Mouse (Mus musculus) midbrain, embryonic 13.5 days (tissue): Measurements from ENCODE around the gene Tent4b. TPM values are rescaled to one million over a fixed set of nuclear protein-coding genes. Genes with fewer than 3 reads are reported as not detected.
"Not testable (repeated sequence)": the region's sequence is repeated elsewhere in the genome, so short reads cannot be mapped to it uniquely, and the experiment has no call there.

ENCODE experiments used
- ATAC-seq: fragments of 200-750 bp; cut with Nextera tagmentation; 2 replicates; pipeline ENCODE4 v1.8.0; 2017; ENCODE audit warnings: mild to moderate bottlenecking, moderate TSS enrichment, moderate library complexity
- H3K27ac ChIP-seq: fragments of 300-500 bp; sonication (generic); 2 replicates; pipeline ENCODE4 v1.5.1; 2015; ENCODE audit warnings: inconsistent platforms, mild to moderate bottlenecking, moderate library complexity
- H3K27me3 ChIP-seq: fragments of 300-500 bp; sonication (generic); 2 replicates; pipeline ENCODE4 v1.6.1; 2015; ENCODE audit warnings: mild to moderate bottlenecking, inconsistent platforms
- H3K36me3 ChIP-seq: fragments of 300-500 bp; sonication (generic); 2 replicates; pipeline ENCODE4 v1.6.1; 2015; ENCODE audit warnings: mild to moderate bottlenecking, inconsistent platforms
- H3K4me1 ChIP-seq: fragments of 300-500 bp; sonication (generic); replicated peaks from 2 replicates; pipeline ENCODE4 v1.6.1; 2015; ENCODE audit warnings: inconsistent platforms
- H3K4me2 ChIP-seq: fragments of 300-500 bp; sonication (generic); replicated peaks from 2 replicates; pipeline ENCODE4 v1.6.1; 2015; ENCODE audit warnings: moderate library complexity, mild to moderate bottlenecking, inconsistent platforms
- H3K4me3 ChIP-seq: fragments of 300-500 bp; sonication (generic); replicated peaks from 2 replicates; pipeline ENCODE4 v1.5.1; 2015; ENCODE audit warnings: mild to moderate bottlenecking, inconsistent platforms
- H3K9ac ChIP-seq: fragments of 300-500 bp; sonication (generic); replicated peaks from 2 replicates; pipeline ENCODE4 v1.6.1; 2015; ENCODE audit warnings: mild to moderate bottlenecking, inconsistent platforms
- H3K9me3 ChIP-seq: fragments of 300-500 bp; sonication (generic); 2 replicates; pipeline ENCODE4 v1.6.1; 2016; ENCODE audit warnings: mild to moderate bottlenecking, inconsistent platforms
- WGBS: fragments of 180-500 bp; shearing (Covaris S2); methylation state at CpG from one replicate; pipeline ENCODE4 v1.1.7; 2015; 5-methylcytosine and 5-hydroxymethylcytosine counted together
- polyA plus RNA-seq: library from polyadenylated mRNA; unstranded; fragments of >200 nt; fragmentation: Nextera tagmentation; extraction: Ambion mirVana; gene quantifications from 2 replicates; pipeline ENCODE4 v1.2.1, GENCODE M21; 2015

Gene Tent4b
- polyA plus RNA-seq, 1 experiment from 2014 or later = 9.7 TPM

DNA sequence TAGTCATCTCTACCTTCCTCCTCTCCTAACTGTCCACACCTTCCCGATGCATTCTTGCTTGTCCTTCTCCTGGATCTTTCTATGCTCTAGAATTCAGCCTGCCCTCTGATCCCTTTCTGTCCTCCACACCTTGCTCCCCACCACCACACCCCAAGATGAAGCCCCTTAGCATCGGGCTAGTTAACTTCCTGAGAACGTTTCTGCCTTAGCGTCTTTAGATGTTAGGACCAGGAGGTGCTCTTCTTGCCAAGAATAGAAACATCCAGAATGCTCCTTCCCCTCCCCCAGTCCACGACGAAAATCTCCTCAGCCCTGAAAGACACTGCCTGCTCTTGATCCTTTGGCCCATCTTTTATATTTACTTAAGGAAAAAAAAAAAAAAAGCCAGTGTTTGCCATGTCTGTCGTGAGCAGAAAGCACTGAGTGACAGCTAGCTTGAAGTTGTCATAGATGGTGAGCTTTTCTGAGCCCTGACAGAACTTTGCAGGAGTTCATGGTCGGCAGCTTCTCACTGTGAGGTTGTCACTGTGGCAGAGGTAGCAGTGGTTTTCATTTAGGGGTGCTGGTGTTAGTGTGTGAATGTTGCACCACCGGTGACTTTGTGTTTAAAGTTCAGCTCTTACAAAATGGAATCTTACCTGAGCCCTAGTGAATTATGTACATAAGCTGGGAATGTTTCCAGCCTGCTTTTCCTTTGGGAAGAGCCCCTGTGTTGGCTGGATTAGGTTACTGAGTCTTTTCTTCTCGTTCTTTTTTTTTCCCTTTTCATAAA lies 1.9 kb downstream of the Tent4b start:
- Histone ChIP-seq H3K4me2 (peak overlapping the region; percentile 94), H3K9ac (peak overlapping the region; percentile 91), H3K27me3 (no peaks in the 10 kb centered on the region), H3K4me3 (peak overlapping the region; percentile 94), H3K36me3 (no peaks in the 10 kb centered on the region), H3K27ac (no peak overlapping the region), H3K4me1 (peaks cover 51% of the 10 kb centered on the region), H3K9me3 (no peaks in the 10 kb centered on the region)
- 18% methylated on average over 10 of the region's 10 CpGs for WGBS
- no peak for ATAC-seq

DNA sequence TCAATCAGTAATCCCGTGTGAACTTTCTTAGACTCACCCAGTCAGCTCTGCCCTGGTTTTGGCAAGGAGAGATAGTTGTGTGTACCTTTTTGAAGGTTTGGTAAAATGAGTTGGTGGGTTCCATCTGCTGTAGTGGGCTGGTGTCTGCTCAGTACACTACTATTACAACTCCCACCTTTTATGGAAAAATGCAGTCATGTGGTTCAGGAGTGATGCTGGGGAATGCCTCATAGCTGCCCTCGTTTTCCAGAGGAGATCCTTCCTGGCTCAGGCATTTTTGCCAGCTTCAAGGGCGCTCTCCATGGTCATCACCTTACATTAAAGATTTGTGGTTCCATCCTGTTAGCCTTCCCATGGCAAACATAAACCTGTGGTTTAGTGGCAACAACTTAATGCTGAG lies 2.6 kb downstream of the Tent4b start:
- H3K4me2 ChIP-seq = peak overlapping the region; percentile 94
- peak overlapping the region; percentile 94 for H3K4me3 ChIP-seq
- H3K4me1 ChIP-seq = peaks cover 54% of the 10 kb centered on the region
- H3K9ac ChIP-seq = 0 out of 2 replicates have a peak overlapping the region, but pooled peaks have one; percentile 91
- no peaks in the 10 kb centered on the region for H3K9me3 ChIP-seq
- WGBS = 47% methylated on average over 3 of the region's 3 CpGs
- no peak for ATAC-seq
- H3K27me3 ChIP-seq = no peaks in the 10 kb centered on the region
- no peaks in the 10 kb centered on the region; the same call in 1 of the 2 replicates for H3K36me3 ChIP-seq
- H3K27ac ChIP-seq = no peak overlapping the region

DNA sequence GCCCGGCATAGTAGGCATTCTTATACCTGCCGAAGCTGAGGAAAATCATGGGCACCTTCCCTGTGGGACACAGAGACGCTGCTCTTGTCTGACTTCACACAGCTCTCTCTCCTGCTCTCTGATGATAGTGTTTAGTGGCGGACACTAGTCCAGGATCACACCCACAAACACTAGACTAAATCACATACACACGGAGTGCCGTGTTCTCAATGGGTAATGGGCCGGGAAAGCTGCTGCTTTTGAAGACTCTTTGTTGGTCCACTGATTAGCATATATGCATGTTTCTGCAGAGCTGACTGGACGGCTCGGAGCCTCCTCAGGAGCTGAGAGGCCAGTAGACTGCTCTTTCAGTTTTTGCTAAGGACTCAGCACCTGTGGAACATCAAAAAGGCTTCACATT lies 7.0 kb downstream of the Tent4b start:
- Histone ChIP-seq H3K36me3 (no peaks in the 10 kb centered on the region; the same call in none of the 2 replicates), H3K4me2 (no peak overlapping the region), H3K27me3 (no peaks in the 10 kb centered on the region), H3K9ac (no peak overlapping the region), H3K27ac (no peak overlapping the region), H3K4me1 (peaks cover 42% of the 10 kb centered on the region), H3K9me3 (no peaks in the 10 kb centered on the region), H3K4me3 (no peak overlapping the region)
- ATAC-seq = no peak
- WGBS = 68% methylated on average over 9 of the region's 9 CpGs

DNA sequence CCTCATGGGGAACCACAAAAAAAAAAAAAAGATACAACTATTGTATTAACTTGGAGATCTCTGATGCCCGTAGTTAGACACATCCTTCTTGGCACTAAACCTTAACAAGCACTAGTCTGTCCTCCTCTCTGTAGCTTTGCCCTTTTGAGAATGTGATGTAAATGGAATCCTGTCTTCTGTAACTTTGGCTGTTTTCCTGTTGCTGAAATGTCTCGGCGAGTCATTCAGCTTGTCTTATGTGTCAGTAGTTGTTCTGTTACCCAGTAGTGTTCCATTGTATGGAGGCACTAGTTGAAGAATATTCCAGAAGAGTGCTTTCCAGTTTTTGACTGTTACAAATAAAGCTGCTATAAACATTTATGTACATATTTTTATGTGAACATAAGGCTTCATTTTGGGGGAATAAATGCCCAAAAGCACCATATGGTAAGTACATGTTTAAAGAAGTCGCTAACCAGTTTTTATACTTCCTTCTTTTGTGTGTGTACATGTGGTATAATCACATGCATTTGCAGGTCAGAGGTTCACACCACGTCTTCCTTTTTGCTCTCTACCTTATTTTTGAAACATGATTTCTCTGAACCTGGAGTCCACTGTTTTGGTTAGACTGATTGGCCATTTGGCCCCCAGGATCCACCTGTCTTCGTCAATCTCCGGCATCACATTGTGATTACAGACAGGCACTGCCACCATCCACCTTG lies 8.3 kb downstream of the Tent4b start:
- Histone ChIP-seq H3K4me3 (no peak overlapping the region), H3K9me3 (no peaks in the 10 kb centered on the region), H3K36me3 (no peaks in the 10 kb centered on the region; the same call in none of the 2 replicates), H3K27me3 (no peaks in the 10 kb centered on the region), H3K9ac (no peak overlapping the region), H3K4me2 (no peak overlapping the region), H3K4me1 (peaks cover 30% of the 10 kb centered on the region), H3K27ac (no peak overlapping the region)
- WGBS = 94% methylated on average over 7 of the region's 7 CpGs
- no peak for ATAC-seq

DNA sequence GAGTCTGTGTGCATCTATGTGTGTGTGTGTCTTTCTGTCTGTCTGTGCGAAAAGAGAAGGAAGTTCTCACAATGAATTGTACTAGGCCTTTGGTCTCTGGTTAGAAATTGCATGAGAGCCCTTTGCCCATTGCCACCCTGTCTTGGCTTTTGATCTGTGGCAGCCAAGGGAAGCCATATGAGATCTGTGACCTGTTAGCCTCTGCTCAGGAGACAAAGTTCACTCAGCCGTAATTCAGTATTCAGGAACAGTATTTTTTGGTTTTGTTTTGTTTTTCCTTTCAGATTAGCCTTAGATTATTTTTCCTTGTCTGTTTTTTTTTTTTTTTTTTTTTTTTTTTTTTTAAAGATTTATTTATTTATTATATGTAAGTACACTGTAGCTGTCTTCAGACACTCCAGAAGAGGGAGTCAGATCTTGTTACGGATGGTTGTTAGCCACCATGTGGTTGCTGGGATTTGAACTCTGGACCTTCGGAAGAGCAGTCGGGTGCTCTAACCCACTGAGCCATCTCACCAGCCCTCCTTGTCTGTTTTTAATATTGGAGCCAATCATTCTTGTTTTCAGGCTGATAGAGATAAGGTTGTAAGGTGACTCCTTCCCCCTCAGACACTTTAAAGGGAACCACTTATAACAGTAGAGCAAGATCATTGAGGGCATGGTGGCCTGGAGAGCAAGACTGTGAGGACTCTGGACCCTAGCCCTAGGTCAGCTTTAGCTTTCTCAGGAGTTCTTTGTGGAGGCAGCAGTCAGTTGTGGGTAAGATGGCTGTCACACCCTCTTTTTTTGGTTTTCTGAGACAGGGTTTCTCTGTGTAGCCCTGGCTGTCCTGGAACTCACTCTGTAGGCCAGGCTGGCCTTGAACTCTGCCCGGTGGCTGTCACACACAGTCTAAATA lies 11.2 kb downstream of the Tent4b start:
- not testable (repeated sequence) for H3K9me3 ChIP-seq
- 95% methylated on average over 5 of the region's 6 CpGs for WGBS

DNA sequence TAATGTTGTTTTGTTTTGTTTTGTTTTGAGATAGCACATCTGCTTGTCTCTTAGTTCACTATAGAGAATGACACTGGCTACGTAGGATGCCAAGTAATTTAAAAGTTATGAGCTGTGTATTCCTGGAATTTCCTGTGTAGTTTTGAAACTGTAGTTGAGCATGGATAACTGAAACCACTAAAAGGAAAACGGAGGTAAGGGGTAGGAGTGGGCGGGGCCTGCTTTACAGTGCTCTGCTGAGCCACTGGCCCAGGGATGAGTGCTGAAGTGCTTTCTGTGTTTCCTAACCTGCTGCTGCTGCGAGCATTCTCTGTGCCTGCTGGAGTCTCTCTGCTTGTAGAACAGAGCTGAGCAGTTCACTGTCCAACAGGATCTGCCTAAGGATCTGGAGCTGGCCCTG lies 22.3 kb downstream of the Tent4b start:
- no peak overlapping the region for H3K9ac ChIP-seq
- H3K36me3 ChIP-seq = 0 out of 2 replicates have a peak, but pooled peaks cover 3% of the 10 kb centered on the region
- peaks cover 25% of the 10 kb centered on the region for H3K4me1 ChIP-seq
- WGBS = 67% methylated on average over 4 of the region's 4 CpGs
- H3K9me3 ChIP-seq = no peaks in the 10 kb centered on the region
- no peaks in the 10 kb centered on the region for H3K27me3 ChIP-seq
- no peak overlapping the region for H3K4me2 ChIP-seq
- no peak overlapping the region for H3K4me3 ChIP-seq
- no peak overlapping the region for H3K27ac ChIP-seq
- ATAC-seq = no peak

More for the DNA sequence above, 11.2 kb downstream of the Tent4b start:
- ATAC-seq, H3K27ac ChIP-seq, H3K36me3 ChIP-seq, H3K4me3 ChIP-seq, H3K27me3 ChIP-seq, H3K9ac ChIP-seq, H3K4me2 ChIP-seq, H3K4me1 ChIP-seq: not testable (repeated sequence)

DNA sequence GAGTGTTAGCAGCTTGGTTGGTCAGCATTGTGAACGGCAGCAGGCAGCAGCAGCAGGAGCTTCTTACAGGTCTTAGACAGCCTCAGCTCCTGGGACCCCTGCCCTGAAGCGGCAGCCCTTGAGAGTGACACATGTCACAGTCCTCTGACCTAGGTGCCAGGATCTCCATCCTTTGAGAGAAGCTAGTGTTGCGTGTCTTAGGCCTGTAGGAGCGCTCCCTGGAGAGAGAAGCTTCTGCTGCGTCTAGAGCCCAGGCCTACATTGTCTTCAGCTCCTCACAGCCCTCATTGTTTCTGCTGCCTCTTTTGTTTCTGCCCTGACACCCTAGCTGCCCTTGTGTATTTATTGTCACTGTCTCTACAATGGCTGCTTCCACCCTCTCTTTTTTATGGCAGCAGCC lies 26.3 kb downstream of the Tent4b start:
- WGBS = 17% methylated on average over 5 of the region's 5 CpGs
- Histone ChIP-seq H3K36me3 (0 out of 2 replicates have a peak, but pooled peaks cover 3% of the 10 kb centered on the region), H3K27me3 (no peaks in the 10 kb centered on the region), H3K4me2 (no peak overlapping the region), H3K27ac (peak overlapping the region; percentile 78), H3K4me1 (peaks cover 39% of the 10 kb centered on the region), H3K9me3 (no peaks in the 10 kb centered on the region), H3K9ac (peak overlapping the region; percentile 41; the same call in 1 of the 2 replicates), H3K4me3 (no peak overlapping the region)
- 0 out of 2 replicates have a peak, but pooled peaks have one; percentile 17 for ATAC-seq

DNA sequence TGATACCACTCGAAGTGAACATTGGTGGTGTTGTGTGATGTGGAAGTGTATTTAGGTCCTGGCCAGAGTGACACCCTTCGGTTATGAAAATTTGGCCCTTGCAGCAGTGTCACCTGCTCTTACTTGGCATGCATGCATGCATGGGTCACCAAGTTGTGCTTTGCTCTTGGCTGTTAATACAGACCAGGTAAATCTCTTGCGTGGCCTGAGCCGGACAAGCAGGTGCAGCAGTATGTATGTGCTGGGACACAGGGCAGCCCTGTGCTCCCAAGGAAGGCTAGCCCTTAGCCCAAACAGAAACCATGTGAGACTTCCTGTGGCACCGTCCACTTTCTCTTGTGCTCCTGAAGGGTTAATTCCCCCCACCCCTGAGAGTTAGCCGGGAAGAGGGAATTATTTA lies 28.8 kb downstream of the Tent4b start:
- H3K27ac ChIP-seq = no peak overlapping the region
- no peak for ATAC-seq
- WGBS = 69% methylated on average over 6 of the region's 6 CpGs
- H3K4me2 ChIP-seq = no peak overlapping the region
- no peaks in the 10 kb centered on the region for H3K9me3 ChIP-seq
- H3K4me3 ChIP-seq = no peak overlapping the region
- H3K4me1 ChIP-seq = peaks cover 40% of the 10 kb centered on the region
- no peaks in the 10 kb centered on the region for H3K36me3 ChIP-seq
- no peak overlapping the region for H3K9ac ChIP-seq
- no peaks in the 10 kb centered on the region for H3K27me3 ChIP-seq

DNA sequence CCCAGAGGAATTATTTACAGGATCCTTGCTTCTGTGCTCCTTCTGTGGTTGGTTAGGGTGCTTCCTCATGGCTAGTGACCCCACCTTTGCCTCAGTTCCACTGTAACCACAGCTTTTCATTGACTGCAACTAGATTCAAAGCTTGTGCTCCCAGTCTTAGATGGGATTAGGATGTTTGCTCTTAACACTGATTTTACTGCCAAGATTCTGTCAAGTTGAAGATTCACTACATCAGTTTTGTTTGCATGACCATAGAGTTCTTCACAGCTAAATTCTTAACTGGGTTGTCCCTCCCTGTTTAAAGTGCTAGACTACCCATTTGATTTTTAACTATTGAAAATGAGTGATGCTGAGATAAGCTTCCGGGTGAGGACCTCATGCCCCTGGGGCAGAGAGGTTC lies 29.3 kb downstream of the Tent4b start:
- H3K36me3 ChIP-seq = no peaks in the 10 kb centered on the region
- H3K4me2 ChIP-seq = no peak overlapping the region
- WGBS = 53% methylated on average over 1 of the region's 1 CpGs
- no peak overlapping the region for H3K27ac ChIP-seq
- no peaks in the 10 kb centered on the region for H3K27me3 ChIP-seq
- H3K9ac ChIP-seq = no peak overlapping the region
- no peak for ATAC-seq
- H3K4me1 ChIP-seq = peaks cover 40% of the 10 kb centered on the region
- no peak overlapping the region for H3K4me3 ChIP-seq
- no peaks in the 10 kb centered on the region for H3K9me3 ChIP-seq

DNA sequence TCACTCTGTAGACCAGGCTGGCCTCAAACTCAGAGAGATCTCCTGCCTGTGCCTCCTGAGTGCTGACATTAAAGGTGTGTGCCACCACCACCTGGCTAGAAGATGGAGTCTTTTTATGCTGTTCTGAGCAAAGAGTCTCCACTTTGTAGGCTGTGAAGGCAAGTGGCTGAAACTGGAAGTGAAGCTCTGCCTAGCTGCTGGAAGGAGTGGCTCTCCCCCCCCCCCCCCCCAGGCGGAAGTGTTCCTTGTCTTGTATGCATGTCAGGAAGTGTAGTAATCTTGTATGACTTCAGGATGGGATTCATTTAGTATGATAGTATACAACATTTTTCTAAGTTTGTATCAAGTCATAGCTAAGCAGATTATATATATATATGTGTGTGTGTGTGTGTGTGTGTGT lies 29.8 kb downstream of the Tent4b start:
- H3K4me2 ChIP-seq = no peak overlapping the region
- H3K9ac ChIP-seq = no peak overlapping the region
- ATAC-seq = no peak
- no peaks in the 10 kb centered on the region for H3K36me3 ChIP-seq
- H3K4me1 ChIP-seq = peaks cover 40% of the 10 kb centered on the region
- H3K27me3 ChIP-seq = no peaks in the 10 kb centered on the region
- H3K9me3 ChIP-seq = no peaks in the 10 kb centered on the region
- H3K4me3 ChIP-seq = no peak overlapping the region
- 57% methylated on average over 1 of the region's 1 CpGs for WGBS
- no peak overlapping the region for H3K27ac ChIP-seq

DNA sequence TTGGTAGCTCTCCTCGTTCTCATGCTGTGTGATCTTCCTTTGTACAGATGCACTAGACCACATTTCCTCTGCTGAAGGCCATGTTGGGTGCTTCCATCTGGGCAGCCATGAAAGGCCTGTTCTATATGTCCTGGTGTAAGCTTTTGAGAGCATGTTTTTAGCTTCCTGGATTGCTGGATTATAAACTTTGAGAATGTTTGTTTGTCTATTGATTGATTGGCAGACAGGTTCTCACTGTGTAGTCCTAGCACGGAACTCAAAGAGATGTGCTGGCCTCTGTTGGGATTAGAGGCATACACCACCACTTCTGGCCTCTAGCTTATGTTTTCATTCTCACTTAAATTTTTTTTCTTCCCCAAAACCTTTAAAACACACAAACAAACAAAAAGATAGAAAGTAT lies 37.7 kb downstream of the Tent4b start:
- H3K36me3 ChIP-seq = no peaks in the 10 kb centered on the region
- WGBS = 78% methylated on average over 2 of the region's 2 CpGs
- no peak overlapping the region for H3K27ac ChIP-seq
- no peak overlapping the region for H3K4me2 ChIP-seq
- ATAC-seq = no peak
- H3K4me3 ChIP-seq = no peak overlapping the region
- H3K27me3 ChIP-seq = no peaks in the 10 kb centered on the region
- H3K4me1 ChIP-seq = peaks cover 12% of the 10 kb centered on the region
- H3K9me3 ChIP-seq = no peaks in the 10 kb centered on the region
- H3K9ac ChIP-seq = no peak overlapping the region
